Mouse (Mus musculus): ENCODE measurements around the gene Acsl4. TPM values are rescaled to one million over a fixed set of nuclear protein-coding genes. Genes with fewer than 3 reads are reported as not detected.

Gene Acsl4
- polyA plus RNA-seq, 1 experiment from 2014 or later, result 46.0 TPM

DNA sequence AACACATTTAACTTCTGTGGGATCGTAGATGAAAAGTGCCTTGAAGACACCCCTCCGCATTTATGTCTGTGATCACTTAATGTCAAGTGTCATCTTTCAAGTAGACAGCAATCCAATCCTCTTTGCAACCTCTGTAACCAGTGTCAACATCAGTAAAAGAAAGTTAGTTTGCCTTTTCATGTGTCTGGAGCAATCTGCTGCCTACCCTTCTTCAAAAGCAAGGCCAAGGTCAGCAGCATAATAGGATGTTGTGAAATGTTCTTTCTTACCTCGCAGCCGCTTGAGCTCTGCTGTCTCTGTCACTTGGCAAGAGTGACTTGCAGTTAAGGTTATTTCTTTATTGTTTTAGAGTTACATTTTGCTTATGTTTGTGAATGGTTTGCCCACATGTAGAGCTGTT lies 14.8 kb downstream of the Acsl4 start:
- no peaks in the 10 kb centered on the region for H3K4me1 ChIP-seq (ENCODE audit: insufficient read depth, low read depth, low read length)
- no peak overlapping the region for H3K4me2 ChIP-seq (replicated peaks; ENCODE audit: low read depth, low read length)
- ATAC-seq, result no peak
- H3K27me3 ChIP-seq (replicated peaks; ENCODE audit: insufficient read depth, low read length), result no peaks in the 10 kb centered on the region
- no peaks in the 10 kb centered on the region for H3K36me3 ChIP-seq (ENCODE audit: insufficient read depth, low read length)
- no peak overlapping the region for H3K27ac ChIP-seq (ENCODE audit: low read length)
- H3K9ac ChIP-seq (replicated peaks; ENCODE audit: low read depth), result no peak overlapping the region
- no peak for TF ChIP-seq EP300 (IDR thresholded peaks at IDR 0.05)
- no peak for TF ChIP-seq CTCF (IDR thresholded peaks at IDR 0.05)
- 78% methylated on average over 4 of the region's 4 CpGs for WGBS
- no peak overlapping the region for H3K4me3 ChIP-seq (ENCODE audit: low read depth, low read length)
- H3K9me3 ChIP-seq (ENCODE audit: low read length), result no peaks in the 10 kb centered on the region
- DNase-seq (ENCODE audit: low spot score), result no peak

DNA sequence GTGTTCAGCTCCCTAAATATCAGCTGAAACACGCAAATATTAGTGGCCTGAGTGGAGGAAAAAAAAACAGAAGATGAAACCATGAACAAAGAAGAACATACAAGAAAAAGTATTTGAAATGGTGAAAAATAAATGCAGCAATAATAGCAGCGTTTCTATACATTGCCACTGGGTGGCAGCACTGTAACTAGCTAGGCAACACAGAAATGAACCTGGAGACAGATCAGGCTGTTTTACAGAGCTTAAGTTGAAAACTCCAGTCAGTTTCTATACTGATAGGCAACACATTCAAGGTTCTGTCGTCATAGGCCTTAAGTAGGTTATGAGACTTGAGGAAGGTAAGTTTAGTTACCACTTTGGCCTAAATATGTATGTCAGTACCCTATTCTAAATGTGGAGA lies 17.9 kb downstream of the Acsl4 start:
- Histone ChIP-seq H3K9ac (replicated peaks; ENCODE audit: low read depth) (no peak overlapping the region), H3K4me3 (ENCODE audit: low read depth, low read length) (no peak overlapping the region), H3K4me2 (replicated peaks; ENCODE audit: low read depth, low read length) (no peak overlapping the region), H3K27ac (ENCODE audit: low read length) (no peak overlapping the region), H3K9me3 (ENCODE audit: low read length) (no peaks in the 10 kb centered on the region), H3K36me3 (ENCODE audit: insufficient read depth, low read length) (no peaks in the 10 kb centered on the region), H3K4me1 (ENCODE audit: insufficient read depth, low read depth, low read length) (no peaks in the 10 kb centered on the region), H3K27me3 (replicated peaks; ENCODE audit: insufficient read depth, low read length) (no peaks in the 10 kb centered on the region)
- DNase-seq (ENCODE audit: low spot score) (peak; percentile 71), ATAC-seq (no peak)
- WGBS, result 17% methylated on average over 3 of the region's 3 CpGs
- peak; percentile 77 for TF ChIP-seq CTCF (IDR thresholded peaks at IDR 0.05)
- TF ChIP-seq EP300 (IDR thresholded peaks at IDR 0.05), result no peak

DNA sequence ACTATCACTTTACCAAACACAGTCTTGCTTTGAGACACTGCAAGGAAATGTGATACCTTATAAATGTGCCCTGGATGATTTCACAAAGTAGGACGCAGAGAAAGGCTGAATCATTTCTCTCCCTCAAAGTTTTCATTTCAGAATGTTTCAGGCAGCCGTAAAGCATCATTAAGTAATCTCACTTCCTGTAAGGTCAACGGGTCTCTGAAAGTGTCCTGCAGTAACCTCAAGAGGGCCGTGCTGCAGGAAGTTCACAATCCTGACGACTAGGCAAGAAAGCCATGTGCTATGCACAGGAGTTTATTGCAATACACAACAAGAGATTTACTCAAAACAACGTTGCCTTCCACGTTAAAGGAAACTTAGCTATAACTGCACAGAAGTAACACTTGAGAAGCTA lies 20.4 kb downstream of the Acsl4 start:
- Histone ChIP-seq H3K27ac (ENCODE audit: low read length) (no peak overlapping the region), H3K4me3 (ENCODE audit: low read depth, low read length) (no peak overlapping the region), H3K4me1 (ENCODE audit: insufficient read depth, low read depth, low read length) (no peaks in the 10 kb centered on the region), H3K27me3 (replicated peaks; ENCODE audit: insufficient read depth, low read length) (no peaks in the 10 kb centered on the region), H3K9ac (replicated peaks; ENCODE audit: low read depth) (no peak overlapping the region), H3K4me2 (replicated peaks; ENCODE audit: low read depth, low read length) (no peak overlapping the region), H3K9me3 (ENCODE audit: low read length) (no peaks in the 10 kb centered on the region), H3K36me3 (ENCODE audit: insufficient read depth, low read length) (no peaks in the 10 kb centered on the region)
- WGBS, result 20% methylated on average over 7 of the region's 7 CpGs
- no peak for TF ChIP-seq CTCF (IDR thresholded peaks at IDR 0.05)
- TF ChIP-seq EP300 (IDR thresholded peaks at IDR 0.05), result no peak
- DNase-seq (ENCODE audit: low spot score) (peak; percentile 50), ATAC-seq (peak; percentile 55; the same call in 1 of the 2 replicates)

DNA sequence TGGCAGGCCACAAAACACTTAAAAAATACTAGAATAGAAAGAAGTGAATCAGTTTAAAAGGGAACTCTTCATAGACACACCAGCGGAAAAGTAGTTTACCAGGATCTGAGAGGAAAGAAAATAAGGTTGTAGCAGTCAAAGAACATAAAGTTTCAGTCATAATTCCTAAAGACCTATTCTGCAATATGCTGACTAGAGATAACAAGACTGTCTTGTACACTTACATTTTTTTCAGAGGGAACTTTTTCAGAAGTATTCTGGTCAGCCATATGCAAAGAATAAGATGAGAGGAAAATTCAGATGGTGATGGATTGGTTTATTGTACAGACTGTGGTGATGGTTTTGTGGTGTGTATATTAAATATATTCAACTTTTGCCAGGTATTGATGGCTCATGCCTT lies 26.5 kb downstream of the Acsl4 start:
- H3K27ac ChIP-seq (ENCODE audit: low read length), result no peak overlapping the region
- H3K9ac ChIP-seq (replicated peaks; ENCODE audit: low read depth), result no peak overlapping the region
- H3K4me2 ChIP-seq (replicated peaks; ENCODE audit: low read depth, low read length), result no peak overlapping the region
- H3K36me3 ChIP-seq (ENCODE audit: insufficient read depth, low read length), result no peaks in the 10 kb centered on the region
- H3K4me1 ChIP-seq (ENCODE audit: insufficient read depth, low read depth, low read length), result no peaks in the 10 kb centered on the region
- TF ChIP-seq EP300 (IDR thresholded peaks at IDR 0.05) (no peak), CTCF (IDR thresholded peaks at IDR 0.05) (no peak)
- 83% methylated on average over 1 of the region's 1 CpGs for WGBS
- H3K4me3 ChIP-seq (ENCODE audit: low read depth, low read length), result no peak overlapping the region
- ATAC-seq (no peak), DNase-seq (ENCODE audit: low spot score) (no peak)
- H3K9me3 ChIP-seq (ENCODE audit: low read length), result no peaks in the 10 kb centered on the region
- H3K27me3 ChIP-seq (replicated peaks; ENCODE audit: insufficient read depth, low read length), result no peaks in the 10 kb centered on the region

DNA sequence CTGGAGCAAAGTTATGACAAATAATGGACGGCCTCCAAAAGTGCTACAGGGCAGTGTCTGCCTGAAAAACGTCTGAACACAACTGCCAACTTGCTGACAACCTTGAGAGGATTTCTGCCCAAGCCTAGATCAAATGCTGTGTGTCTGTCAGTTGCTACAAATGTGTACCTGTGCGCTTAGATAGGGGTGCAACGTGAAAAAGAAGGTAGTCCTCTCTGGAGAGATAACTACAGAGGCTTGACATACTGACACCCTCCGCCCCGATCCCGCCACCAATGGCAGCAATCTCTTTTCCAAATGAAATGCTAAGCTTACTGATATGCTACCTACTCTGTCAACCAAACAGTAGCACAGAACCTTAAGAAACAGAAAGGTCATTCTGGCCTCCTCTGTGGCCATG lies 31.3 kb downstream of the Acsl4 start:
- H3K36me3 ChIP-seq (ENCODE audit: insufficient read depth, low read length), result no peaks in the 10 kb centered on the region
- ATAC-seq (no peak), DNase-seq (ENCODE audit: low spot score) (no peak)
- H3K9ac ChIP-seq (replicated peaks; ENCODE audit: low read depth), result no peak overlapping the region
- H3K27me3 ChIP-seq (replicated peaks; ENCODE audit: insufficient read depth, low read length), result no peaks in the 10 kb centered on the region
- no peaks in the 10 kb centered on the region for H3K4me1 ChIP-seq (ENCODE audit: insufficient read depth, low read depth, low read length)
- no peak overlapping the region for H3K4me2 ChIP-seq (replicated peaks; ENCODE audit: low read depth, low read length)
- H3K9me3 ChIP-seq (ENCODE audit: low read length), result no peaks in the 10 kb centered on the region
- 75% methylated on average over 7 of the region's 7 CpGs for WGBS
- H3K27ac ChIP-seq (ENCODE audit: low read length), result no peak overlapping the region
- TF ChIP-seq CTCF (IDR thresholded peaks at IDR 0.05), result no peak
- TF ChIP-seq EP300 (IDR thresholded peaks at IDR 0.05), result no peak
- H3K4me3 ChIP-seq (ENCODE audit: low read depth, low read length), result no peak overlapping the region

DNA sequence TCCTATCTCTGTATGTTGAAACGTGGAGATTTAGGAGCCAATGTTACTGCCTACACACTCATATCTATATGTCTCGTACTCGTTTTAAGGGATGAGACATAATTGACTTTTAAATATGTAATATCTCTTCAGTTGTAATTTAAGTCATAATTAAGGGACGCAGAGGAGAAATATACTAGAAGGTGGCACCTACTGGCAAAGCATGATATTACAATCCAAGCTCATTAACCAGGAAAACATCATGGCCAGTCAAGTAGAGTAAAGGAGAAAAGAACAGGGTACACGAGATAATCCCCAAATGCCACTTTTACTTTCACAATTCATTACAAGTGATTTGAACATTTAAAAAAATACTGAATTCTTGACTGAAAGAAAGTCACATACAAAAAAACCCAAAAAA lies 31.9 kb downstream of the Acsl4 start:
- no peaks in the 10 kb centered on the region for H3K4me1 ChIP-seq (ENCODE audit: insufficient read depth, low read depth, low read length)
- DNase-seq (ENCODE audit: low spot score), result no peak
- no peak overlapping the region for H3K27ac ChIP-seq (ENCODE audit: low read length)
- H3K27me3 ChIP-seq (replicated peaks; ENCODE audit: insufficient read depth, low read length), result no peaks in the 10 kb centered on the region
- no peak overlapping the region for H3K9ac ChIP-seq (replicated peaks; ENCODE audit: low read depth)
- WGBS, result 68% methylated on average over 5 of the region's 5 CpGs
- no peak overlapping the region for H3K4me3 ChIP-seq (ENCODE audit: low read depth, low read length)
- no peak overlapping the region for H3K4me2 ChIP-seq (replicated peaks; ENCODE audit: low read depth, low read length)
- TF ChIP-seq CTCF (IDR thresholded peaks at IDR 0.05) (no peak), EP300 (IDR thresholded peaks at IDR 0.05) (no peak)
- ATAC-seq, result no peak
- no peaks in the 10 kb centered on the region for H3K36me3 ChIP-seq (ENCODE audit: insufficient read depth, low read length)
- H3K9me3 ChIP-seq (ENCODE audit: low read length), result no peaks in the 10 kb centered on the region

DNA sequence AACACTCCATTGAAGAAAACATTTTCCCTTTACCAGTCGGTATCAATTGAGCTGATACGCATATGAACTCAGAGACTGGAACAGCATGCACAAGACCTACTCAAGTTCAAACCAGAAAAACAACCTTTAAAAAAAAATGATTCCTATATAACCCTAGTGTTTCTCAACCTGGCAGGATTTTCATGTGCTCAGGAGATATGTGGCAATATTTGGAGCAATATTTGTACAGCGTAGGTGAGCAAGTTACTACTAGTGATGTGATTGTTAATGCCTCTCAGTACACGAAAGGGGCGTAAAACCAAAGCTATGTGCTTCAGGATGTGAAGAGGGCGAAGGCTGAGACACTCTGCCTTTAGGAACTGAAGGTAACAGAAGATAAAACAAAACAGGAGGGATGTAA lies 54.1 kb downstream of the Acsl4 start:
- H3K4me1 ChIP-seq (ENCODE audit: insufficient read depth, low read depth, low read length), result no peaks in the 10 kb centered on the region
- ATAC-seq, result peak; percentile 61
- WGBS, result 86% methylated on average over 6 of the region's 6 CpGs
- H3K36me3 ChIP-seq (ENCODE audit: insufficient read depth, low read length), result no peaks in the 10 kb centered on the region
- H3K4me3 ChIP-seq (ENCODE audit: low read depth, low read length), result no peak overlapping the region
- no peaks in the 10 kb centered on the region for H3K27me3 ChIP-seq (replicated peaks; ENCODE audit: insufficient read depth, low read length)
- peak; percentile 32 for DNase-seq (ENCODE audit: low spot score)
- H3K4me2 ChIP-seq (replicated peaks; ENCODE audit: low read depth, low read length), result no peak overlapping the region
- no peak overlapping the region for H3K27ac ChIP-seq (ENCODE audit: low read length)
- no peaks in the 10 kb centered on the region for H3K9me3 ChIP-seq (ENCODE audit: low read length)
- TF ChIP-seq CTCF (IDR thresholded peaks at IDR 0.05) (no peak), EP300 (IDR thresholded peaks at IDR 0.05) (no peak)
- no peak overlapping the region for H3K9ac ChIP-seq (replicated peaks; ENCODE audit: low read depth)
